Mouse (Mus musculus) midbrain, embryonic 12.5 days (tissue): Measurements from ENCODE around the gene Galnt7. TPM values are rescaled to one million over a fixed set of nuclear protein-coding genes. Genes with fewer than 3 reads are reported as not detected.
"Not testable (repeated sequence)": the region's sequence is repeated elsewhere in the genome, so short reads cannot be mapped to it uniquely, and the experiment has no call there.

ENCODE experiments used
- ATAC-seq: fragments of 200-750 bp; cut with Nextera tagmentation; 2 replicates; pipeline ENCODE4 v1.8.0; 2017; ENCODE audit warnings: low read depth, moderate TSS enrichment, moderate library complexity; ENCODE audit not compliant: low FRiP score
- H3K27ac ChIP-seq: fragments of 300-500 bp; sonication (generic); replicated peaks from 2 replicates; pipeline ENCODE4 v1.5.1; 2016; ENCODE audit warnings: mild to moderate bottlenecking
- H3K27me3 ChIP-seq: fragments of 300-500 bp; sonication (generic); 2 replicates; pipeline ENCODE4 v1.6.1; 2016; ENCODE audit warnings: mild to moderate bottlenecking
- H3K36me3 ChIP-seq: fragments of 300-500 bp; sonication (generic); 2 replicates; pipeline ENCODE4 v1.6.1; 2016
- H3K4me1 ChIP-seq: fragments of 300-500 bp; sonication (generic); 2 replicates; pipeline ENCODE4 v1.6.1; 2016
- H3K4me2 ChIP-seq: fragments of 300-500 bp; sonication (generic); replicated peaks from 2 replicates; pipeline ENCODE4 v1.6.1; 2016; ENCODE audit warnings: mild to moderate bottlenecking, moderate library complexity
- H3K4me3 ChIP-seq: fragments of 300-500 bp; sonication (generic); 2 replicates; pipeline ENCODE4 v1.5.1; 2016; ENCODE audit warnings: mild to moderate bottlenecking
- H3K9ac ChIP-seq: fragments of 300-500 bp; sonication (generic); replicated peaks from 2 replicates; pipeline ENCODE4 v1.6.1; 2016; ENCODE audit warnings: mild to moderate bottlenecking, moderate library complexity
- H3K9me3 ChIP-seq: fragments of 300-500 bp; sonication (generic); 2 replicates; pipeline ENCODE4 v1.6.1; 2016; ENCODE audit warnings: mild to moderate bottlenecking
- WGBS: fragments of 180-500 bp; shearing (Covaris S2); methylation state at CpG from one replicate; pipeline ENCODE4 v1.1.7; 2016; 5-methylcytosine and 5-hydroxymethylcytosine counted together
- polyA plus RNA-seq: library from polyadenylated mRNA; unstranded; fragments of >200 nt; fragmentation: Nextera tagmentation; extraction: Ambion mirVana; gene quantifications from 2 replicates; pipeline ENCODE4 v1.2.1, GENCODE M21; 2016

The Galnt7 gene
- polyA plus RNA-seq, 1 experiment from 2014 or later: 14.5 TPM

GRCm38 (mm10) chr8:57530666-57531349 lies 122.0 kb downstream of the Galnt7 start:
- Histone ChIP-seq H3K4me1 (no peaks in the 10 kb centered on the region), H3K36me3 (peaks cover 11% of the 10 kb centered on the region; the same call in 1 of the 2 replicates), H3K27me3 (no peaks in the 10 kb centered on the region), H3K27ac (no peak overlapping the region), H3K4me2 (0 out of 2 replicates have a peak overlapping the region, but pooled peaks have one; percentile 9), H3K4me3 (no peak overlapping the region), H3K9me3 (no peaks in the 10 kb centered on the region), H3K9ac (no peak overlapping the region)
- 29% methylated on average over 15 of the region's 15 CpGs for WGBS
- peak; percentile 61 for ATAC-seq

GRCm38 (mm10) chr8:57530238-57530637 lies 122.6 kb downstream of the Galnt7 start:
- H3K27me3 ChIP-seq: no peaks in the 10 kb centered on the region
- ATAC-seq: 0 out of 2 replicates have a peak, but pooled peaks have one; percentile 38
- no peaks in the 10 kb centered on the region for H3K4me1 ChIP-seq
- no peaks in the 10 kb centered on the region for H3K9me3 ChIP-seq
- 0 out of 2 replicates have a peak overlapping the region, but pooled peaks have one; percentile 9 for H3K4me2 ChIP-seq
- 84% methylated on average over 13 of the region's 13 CpGs for WGBS
- no peak overlapping the region for H3K4me3 ChIP-seq
- peaks cover 6% of the 10 kb centered on the region; the same call in 1 of the 2 replicates for H3K36me3 ChIP-seq
- no peak overlapping the region for H3K27ac ChIP-seq
- no peak overlapping the region for H3K9ac ChIP-seq

GRCm38 (mm10) chr8:57528036-57528435 lies 124.8 kb downstream of the Galnt7 start:
- Histone ChIP-seq H3K4me3 (no peak overlapping the region), H3K4me2 (no peak overlapping the region), H3K36me3 (no peaks in the 10 kb centered on the region), H3K27ac (no peak overlapping the region), H3K9ac (no peak overlapping the region), H3K27me3 (no peaks in the 10 kb centered on the region), H3K9me3 (no peaks in the 10 kb centered on the region), H3K4me1 (no peaks in the 10 kb centered on the region)
- ATAC-seq: no peak
- 91% methylated on average over 1 of the region's 1 CpGs for WGBS

GRCm38 (mm10) chr8:57520186-57520786 lies 132.5 kb downstream of the Galnt7 start:
- no peak overlapping the region for H3K27ac ChIP-seq
- peaks cover 11% of the 10 kb centered on the region for H3K36me3 ChIP-seq
- no peak overlapping the region for H3K4me3 ChIP-seq
- no peaks in the 10 kb centered on the region for H3K27me3 ChIP-seq
- no peaks in the 10 kb centered on the region for H3K4me1 ChIP-seq
- WGBS: 90% methylated on average over 12 of the region's 12 CpGs
- no peak overlapping the region for H3K4me2 ChIP-seq
- H3K9ac ChIP-seq: no peak overlapping the region
- ATAC-seq: no peak
- no peaks in the 10 kb centered on the region for H3K9me3 ChIP-seq

DNA sequence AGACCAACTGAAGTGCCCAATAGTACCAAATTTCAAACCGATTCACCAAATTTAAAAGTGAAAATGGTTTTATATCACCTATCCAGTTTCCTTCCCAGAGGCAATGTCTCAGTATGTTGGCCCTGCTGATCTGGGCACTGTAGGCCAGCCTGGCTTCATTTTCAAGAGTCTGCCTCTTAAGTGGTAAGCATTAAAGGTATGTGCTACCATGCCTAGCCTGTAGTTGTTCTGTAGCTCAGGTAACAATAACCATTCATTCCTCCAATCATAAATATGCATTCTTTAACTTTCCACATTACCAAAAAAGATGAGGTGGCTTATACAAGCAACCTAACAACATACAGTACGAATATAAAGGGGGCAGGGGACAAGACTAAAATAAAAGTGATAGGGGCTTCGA lies 135.1 kb downstream of the Galnt7 start:
- peaks cover 5% of the 10 kb centered on the region; the same call in 1 of the 2 replicates for H3K4me1 ChIP-seq
- H3K4me3 ChIP-seq: no peak overlapping the region
- WGBS: 90% methylated on average over 3 of the region's 3 CpGs
- no peak for ATAC-seq
- H3K9me3 ChIP-seq: no peaks in the 10 kb centered on the region
- H3K9ac ChIP-seq: no peak overlapping the region
- H3K4me2 ChIP-seq: no peak overlapping the region
- H3K27me3 ChIP-seq: no peaks in the 10 kb centered on the region
- H3K36me3 ChIP-seq: peaks cover 16% of the 10 kb centered on the region
- H3K27ac ChIP-seq: no peak overlapping the region

DNA sequence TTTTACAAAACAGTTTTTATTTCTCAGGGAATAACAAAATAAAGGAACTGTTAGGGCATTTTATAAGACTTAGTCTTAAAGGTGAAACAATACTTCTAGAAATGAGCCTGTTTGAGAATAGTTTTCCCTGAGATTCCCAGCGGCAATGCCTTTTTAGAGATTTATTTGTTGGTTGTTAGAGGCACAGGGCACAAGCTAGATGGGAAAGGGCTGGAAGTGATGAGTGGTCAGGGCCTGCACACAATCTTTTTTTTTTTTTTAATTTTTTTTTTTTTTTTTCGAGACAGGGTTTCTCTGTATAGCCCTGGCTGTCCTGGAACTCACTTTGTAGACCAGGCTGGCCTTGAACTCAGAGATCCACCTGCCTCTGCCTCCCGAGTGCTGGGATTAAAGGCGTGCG lies 136.1 kb downstream of the Galnt7 start:
- H3K27ac ChIP-seq, H3K4me3 ChIP-seq, H3K9ac ChIP-seq, ATAC-seq, H3K4me1 ChIP-seq, H3K27me3 ChIP-seq, H3K9me3 ChIP-seq, H3K4me2 ChIP-seq: not testable (repeated sequence)
- WGBS: 91% methylated on average over 4 of the region's 5 CpGs
- H3K36me3 ChIP-seq: peaks cover 16% of the 10 kb centered on the region

- not testable (repeated sequence) for H3K27ac ChIP-seq, ATAC-seq, H3K9me3 ChIP-seq, H3K27me3 ChIP-seq
- peaks cover 16% of the 10 kb centered on the region for H3K36me3 ChIP-seq
- H3K4me1 ChIP-seq: peaks cover 11% of the 10 kb centered on the region
- H3K4me2 ChIP-seq: peak overlapping the region; percentile 77
- peak overlapping the region; percentile 97 for H3K9ac ChIP-seq
- peak overlapping the region; percentile 85 for H3K4me3 ChIP-seq
- whole genome bisulfite sequencing: 24% methylated on average over 10 of the region's 10 CpGs
Observed at GRCm38 (mm10) chr8:57513178-57513661, 139.6 kb downstream of the Galnt7 start.

- H3K4me2 ChIP-seq: peak overlapping the region; percentile 77
- peak overlapping the region; percentile 97 for H3K9ac ChIP-seq
- H3K4me3 ChIP-seq: peak overlapping the region; percentile 85
- no peaks in the 10 kb centered on the region for H3K9me3 ChIP-seq
- WGBS: under 1% methylated on average over 77 of the region's 96 CpGs
- H3K27ac ChIP-seq: peak overlapping the region; percentile 100
- H3K4me1 ChIP-seq: peaks cover 11% of the 10 kb centered on the region
- ATAC-seq: peak; percentile 38
- H3K36me3 ChIP-seq: peaks cover 12% of the 10 kb centered on the region
- H3K27me3 ChIP-seq: no peaks in the 10 kb centered on the region
Observed at GRCm38 (mm10) chr8:57512141-57513056, 140.4 kb downstream of the Galnt7 start.

GRCm38 (mm10) chr8:57511316-57512118 lies 141.3 kb downstream of the Galnt7 start, which contains the start of gene Hmgb2:
Gene Hmgb2, plus strand, starts transcription at chr8:57511907.
- peak within 1 kb of the TSS; percentile 100 for H3K27ac ChIP-seq
- H3K4me2 ChIP-seq: peak within 1 kb of the TSS; percentile 86
- H3K9me3 ChIP-seq: no peaks in the 10 kb centered on the region
- WGBS: under 1% methylated on average over 63 of the region's 63 CpGs
- peaks cover 11% of the 10 kb centered on the region for H3K4me1 ChIP-seq
- peaks cover 12% of the 10 kb centered on the region for H3K36me3 ChIP-seq
- H3K9ac ChIP-seq: peak within 1 kb of the TSS; percentile 97
- peak; percentile 100 for ATAC-seq
- H3K4me3 ChIP-seq: peak within 1 kb of the TSS; percentile 85
- H3K27me3 ChIP-seq: no peaks in the 10 kb centered on the region

- 2% methylated on average over 31 of the region's 31 CpGs for WGBS
- Histone ChIP-seq H3K27me3 (no peaks in the 10 kb centered on the region), H3K4me3 (peak overlapping the region; percentile 85), H3K36me3 (peaks cover 8% of the 10 kb centered on the region; the same call in 1 of the 2 replicates), H3K9ac (peak overlapping the region; percentile 64), H3K9me3 (no peaks in the 10 kb centered on the region), H3K27ac (peak overlapping the region; percentile 81), H3K4me1 (peaks cover 11% of the 10 kb centered on the region), H3K4me2 (peak overlapping the region; percentile 86)
- no peak for ATAC-seq
Observed at GRCm38 (mm10) chr8:57510791-57511315, 142.0 kb downstream of the Galnt7 start.

DNA sequence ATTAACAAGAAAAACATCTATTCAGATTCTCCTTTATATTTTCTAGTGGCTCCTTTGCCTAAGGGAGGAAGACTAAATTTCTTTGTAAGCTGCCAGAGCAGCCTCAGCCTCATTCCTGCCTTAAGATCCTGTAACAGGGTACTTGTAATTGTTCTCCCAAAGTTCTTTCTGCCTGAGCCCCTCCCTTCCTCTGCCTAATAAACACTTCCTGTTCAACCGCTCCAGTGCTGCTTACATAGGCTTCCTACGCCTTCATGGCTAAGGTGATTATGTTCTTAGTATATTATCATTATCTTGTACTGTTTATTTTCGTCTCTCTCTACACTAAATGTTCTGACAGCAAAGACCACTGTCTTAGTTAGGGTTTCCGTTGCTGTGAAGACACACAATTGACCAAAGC lies 144.2 kb downstream of the Galnt7 start:
- no peak overlapping the region for H3K27ac ChIP-seq
- peaks cover 9% of the 10 kb centered on the region for H3K4me1 ChIP-seq
- WGBS: 89% methylated on average over 4 of the region's 4 CpGs
- H3K27me3 ChIP-seq: no peaks in the 10 kb centered on the region
- H3K9me3 ChIP-seq: no peaks in the 10 kb centered on the region
- H3K9ac ChIP-seq: no peak overlapping the region
- H3K4me2 ChIP-seq: no peak overlapping the region
- no peak for ATAC-seq
- no peaks in the 10 kb centered on the region for H3K36me3 ChIP-seq
- H3K4me3 ChIP-seq: no peak overlapping the region
